Mouse (Mus musculus) spleen, adult 2 months (tissue): ENCODE results near the gene Ssh3.

Source experiments
- CTCF ChIP-seq: fragments of 200-500 bp; IDR thresholded peaks from 2 replicates; pipeline ENCODE4 v1.5.1; 2011; ENCODE audit warnings: mild to moderate bottlenecking, inconsistent platforms; ENCODE audit not compliant: insufficient read depth, insufficient read length, insufficient replicate concordance; ENCODE audit errors: extremely low read depth
- POLR2A ChIP-seq: fragments of 200-500 bp; IDR thresholded peaks from 2 replicates; pipeline ENCODE4 v1.6.1; 2011; ENCODE audit warnings: low read depth, low read length, inconsistent platforms

GRCm38 (mm10) chr19:4240247-4240668 is 28.7 kb downstream of the Ssh3 start:
- TF ChIP-seq CTCF = no peak
- TF ChIP-seq POLR2A = no peak
